13 mouse cellular contexts compared by ENCODE assay signal in genomic region chr1:81520420-81521273, GRCm38 (mm10).
DNase-seq lines count a peak whose midpoint lies in the region; ATAC-seq lines count a peak whose summit lies in the region.
"Had no signal": no experiment of that assay in that cellular context is flagged by ENCODE, and none has a peak within 500 bp of the region (broad histone marks: within the 10 kb centered on the region; RNA-seq: fewer than 3 reads in every experiment).

No protein-coding gene starts in this region.

- H3K4me3 ChIP-seq in forebrain, embryonic 10.5 days = no peak overlapping the region
- no peak overlapping the region for H3K4me3 ChIP-seq in hindbrain, embryonic 16.5 days (ENCODE audit: low read length)
- H3K4me3 ChIP-seq: embryonic facial prominence, embryonic 15.5 days; heart, embryonic 12.5 days; liver, embryonic 13.5 days; megakaryocyte, embryonic 14.5 days had no signal

- H3K9ac ChIP-seq in hindbrain, embryonic 16.5 days (ENCODE audit: low read depth, low read length) = no peak overlapping the region
- H3K9ac ChIP-seq: embryonic facial prominence, embryonic 15.5 days; heart, embryonic 12.5 days; liver, embryonic 13.5 days had no signal

- 65% methylated on average over 9 of the region's 9 CpGs for WGBS in forebrain, embryonic 10.5 days
- 35% methylated on average over 9 of the region's 9 CpGs for WGBS in hindbrain, embryonic 16.5 days

- no peak overlapping the region for H3K4me2 ChIP-seq in hindbrain, embryonic 16.5 days (ENCODE audit: low read length)
- H3K4me2 ChIP-seq: embryonic facial prominence, embryonic 15.5 days; heart, embryonic 12.5 days; liver, embryonic 13.5 days had no signal

- peak; percentile 67; the same call in 1 of the 2 replicates for ATAC-seq in hindbrain, embryonic 16.5 days
- no peak for ATAC-seq in inflammation-experienced regulatory T-cells, adult 6 months

- no peaks in the 10 kb centered on the region for H3K27me3 ChIP-seq in forebrain, embryonic 10.5 days (ENCODE audit: poor library complexity, severe bottlenecking)
- H3K27me3 ChIP-seq in hindbrain, embryonic 16.5 days (replicated peaks; ENCODE audit: control insufficient read depth, insufficient read depth, low read length) = no peaks in the 10 kb centered on the region
- H3K27me3 ChIP-seq: embryonic facial prominence, embryonic 15.5 days; heart, embryonic 12.5 days; liver, embryonic 13.5 days; megakaryocyte, embryonic 14.5 days had no signal

- H3K36me3 ChIP-seq in forebrain, embryonic 10.5 days (replicated peaks) = no peaks in the 10 kb centered on the region
- no peaks in the 10 kb centered on the region for H3K36me3 ChIP-seq in hindbrain, embryonic 16.5 days (ENCODE audit: control insufficient read depth, insufficient read depth, low read length)
- H3K36me3 ChIP-seq: embryonic facial prominence, embryonic 15.5 days; heart, embryonic 12.5 days; liver, embryonic 13.5 days had no signal

- H3K9me3 ChIP-seq in forebrain, embryonic 10.5 days = no peaks in the 10 kb centered on the region
- H3K9me3 ChIP-seq in hindbrain, embryonic 16.5 days (ENCODE audit: control insufficient read depth, low read length) = no peaks in the 10 kb centered on the region
- H3K9me3 ChIP-seq: embryonic facial prominence, embryonic 15.5 days; heart, embryonic 12.5 days; liver, embryonic 13.5 days had no signal

- DNase-seq in retina, postnatal 1 day = peak; percentile 15
- no peak for DNase-seq in retina, embryonic 14.5 days (ENCODE audit: low spot score)
- peak; percentile 26 for DNase-seq in forebrain, embryonic 10.5 days (ENCODE audit: extremely low spot score, low spot score)
- DNase-seq in gastrocnemius, postnatal 4 days (ENCODE audit: low spot score in 2 of 2) = no peak
- no peak for DNase-seq in lung, postnatal 14 days
- DNase-seq: kidney, postnatal 36 days; liver, embryonic 13.5 days; thymus, postnatal 14 days had no signal

- H3K4me1 ChIP-seq in forebrain, embryonic 10.5 days = peaks cover 29% of the 10 kb centered on the region
- no peaks in the 10 kb centered on the region; the same call in 1 of the 2 replicates for H3K4me1 ChIP-seq in hindbrain, embryonic 16.5 days (ENCODE audit: control insufficient read depth, insufficient read depth, low read depth, low read length)
- H3K4me1 ChIP-seq: embryonic facial prominence, embryonic 15.5 days; heart, embryonic 12.5 days; liver, embryonic 13.5 days; megakaryocyte, embryonic 14.5 days had no signal

- peak overlapping the region; percentile 82 for H3K27ac ChIP-seq in forebrain, embryonic 10.5 days
- H3K27ac ChIP-seq in hindbrain, embryonic 16.5 days (ENCODE audit: low read depth, low read length) = no peak overlapping the region
- H3K27ac ChIP-seq: embryonic facial prominence, embryonic 15.5 days; liver, embryonic 13.5 days had no signal

Comparison
In these comparisons a context has a peak if more than half of its experiments do, and no peak if none do; other contexts are left out.
1. DNase-seq: peak in retina, postnatal 1 day (single experiment) and forebrain, embryonic 10.5 days (single experiment); none in retina, embryonic 14.5 days (single experiment), gastrocnemius, postnatal 4 days (0 of 2) and lung, postnatal 14 days (single experiment).